Mouse (Mus musculus) liver, embryonic 14.5 days (tissue): ENCODE measurements around the gene Bcl2.

ENCODE experiments used
- CTCF ChIP-seq: IDR thresholded peaks from 2 replicates; pipeline ENCODE4 v1.5.1; 2016; ENCODE audit warnings: antibody characterized with exemption, low read depth, control low read depth
- EP300 ChIP-seq: IDR thresholded peaks from 2 replicates; pipeline ENCODE4 v1.6.1; 2016; ENCODE audit warnings: antibody characterized with exemption, low read depth

GRCm38 (mm10) chr1:106740735-106741134 is 26.7 kb upstream of the Bcl2 start:
- TF ChIP-seq CTCF (no peak), EP300 (no peak)
